Mouse (Mus musculus) gastrocnemius, postnatal 14 days (tissue): Measurements from ENCODE around the gene Olfr804. TPM values are rescaled to one million over a fixed set of nuclear protein-coding genes. Genes with fewer than 3 reads are reported as not detected.

Experiments
- DNase-seq: peaks from one replicate; pipeline ENCODE4 v3.0.0; 2021; ENCODE audit warnings: mixed read lengths
- intact Hi-C: fragments of 180-260 bp; cut with DNase I; formaldehyde crosslinking; loops from one replicate; pipeline ENCODE4 v1.15.1; 2025; ENCODE audit warnings: low total_unique reads
- long read RNA-seq, 2 experiments: library from polyadenylated mRNA; stranded (forward); transcript quantifications; one replicate each; pipeline ENCODE4 v2.0.0; 2021
- microRNA-seq, 2 experiments: library from miRNA; unstranded; fragments of <30 nt; microRNA quantifications; one replicate each; pipeline ENCODE4 v1.2.0; 2021
- total RNA-seq, 2 experiments: library from RNA; stranded (reverse); gene quantifications; 2 replicates each; pipeline ENCODE4 v1.2.3; 2021

Gene Olfr804
- total RNA-seq = not detected
- long read RNA-seq, experiment 1 = 0 reads
- long read RNA-seq, experiment 2 = 0 reads

DNA sequence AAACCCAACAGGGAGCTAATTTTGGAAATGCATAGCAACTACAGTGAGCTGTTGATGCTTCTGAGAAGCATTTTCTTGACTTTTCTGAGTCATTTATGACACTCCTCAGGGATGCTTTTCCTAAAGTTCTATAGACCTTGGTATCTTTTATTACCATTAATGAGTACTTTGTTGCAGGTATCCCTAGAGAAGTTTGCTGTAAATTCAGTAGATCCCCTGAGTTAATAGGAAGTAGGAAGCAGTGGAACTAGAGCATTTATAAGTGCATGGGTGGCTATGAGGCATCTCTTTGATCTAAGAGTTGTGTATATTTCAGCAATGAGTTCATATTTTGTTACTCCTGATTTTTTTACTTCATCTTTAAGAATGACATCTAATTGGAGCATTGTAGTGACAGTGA lies at the start of gene Olfr804:
Gene Olfr804 (plus strand): TSS at position 301 of the 400 bp plus-strand sequence.
- intact Hi-C loops = no loop called here
- no peak for DNase-seq

DNA sequence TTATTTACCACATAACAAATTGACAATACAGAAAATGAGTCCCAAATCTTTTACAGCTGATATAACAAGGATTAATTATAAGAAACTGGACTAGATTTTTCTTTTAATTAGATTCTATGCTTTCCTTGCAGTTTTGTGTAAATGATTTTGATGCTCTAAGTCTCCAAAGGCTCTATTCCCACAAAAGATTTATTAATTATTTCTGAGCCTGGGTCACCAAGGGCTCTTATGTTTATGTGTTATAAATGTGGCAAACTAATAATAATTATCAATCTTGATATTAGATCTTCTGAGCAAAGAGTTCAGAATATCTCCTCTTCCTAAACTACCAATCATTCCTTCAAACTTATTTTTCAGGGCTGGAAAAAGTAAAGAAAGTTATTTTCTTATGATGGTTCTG lies 45.6 kb upstream of the Olfr804 start, which contains the start of gene Olfr800:
Gene Olfr800 (plus strand): TSS at position 301 of the 400 bp plus-strand sequence.
- intact Hi-C loops = no loop called here
- DNase-seq = no peak

DNA sequence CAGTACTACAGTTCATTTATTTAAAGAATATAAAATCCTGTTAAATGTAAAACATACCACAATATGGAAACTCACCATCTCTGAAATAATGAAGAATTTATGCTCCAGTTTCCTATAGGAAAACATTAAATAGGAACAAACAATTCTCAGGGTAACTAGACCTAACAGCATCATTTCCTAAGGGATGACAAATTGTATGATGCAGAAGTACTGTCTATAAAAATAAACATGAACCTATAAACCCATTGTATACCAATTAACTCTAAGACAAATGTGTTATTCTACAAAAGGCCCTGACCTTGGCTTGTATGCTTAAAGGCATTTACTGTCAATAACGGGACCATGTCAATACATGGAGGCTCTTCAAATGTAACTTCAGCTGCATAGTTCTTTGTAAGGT lies 29.2 kb upstream of the Olfr804 start, which contains the start of gene Olfr801:
Gene Olfr801 (minus strand): TSS at position 101 of the 400 bp plus-strand sequence.
- intact Hi-C loops = no loop called here

GRCm38 (mm10) chr10:129688069-129688468 lies 14.9 kb upstream of the Olfr804 start, which contains the start of gene Olfr802:
Gene Olfr802, minus strand, starts transcription at chr10:129688169.
- intact Hi-C loops = no loop called here
- DNase-seq = no peak

More for the DNA sequence above, 29.2 kb upstream of the Olfr804 start, which contains the start of gene Olfr801:
- DNase-seq = no peak

- no peak for DNase-seq
- intact Hi-C loops = no loop called here
These were observed 8.8 kb upstream of the Olfr804 start, which contains the start of gene Olfr803 for GRCm38 (mm10) chr10:129694186-129694585. Gene Olfr803, minus strand, starts transcription at chr10:129694286.

DNA sequence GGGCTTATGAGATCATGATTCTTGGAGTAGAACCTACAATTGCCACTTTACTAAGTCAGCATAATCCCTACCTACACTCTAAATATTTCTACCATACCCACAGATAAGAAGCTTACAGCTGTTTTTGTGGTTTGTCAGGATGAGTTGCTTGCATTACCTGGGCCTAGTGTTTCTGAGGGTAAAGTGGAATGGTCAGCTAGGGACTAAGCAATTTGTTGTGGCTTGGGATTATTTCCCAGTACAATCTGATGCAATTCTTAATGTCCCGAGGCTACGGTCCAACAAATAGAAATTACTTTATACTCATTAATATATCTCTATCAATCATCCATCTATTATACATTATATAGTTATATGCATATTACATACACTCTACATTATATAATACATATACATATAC lies 26.3 kb downstream of the Olfr804 start, which contains the start of gene Olfr805:
Gene Olfr805 (minus strand): TSS at position 101 of the 400 bp plus-strand sequence.
- no peak for DNase-seq
- intact Hi-C loops = no loop called here

- no peak for DNase-seq
- intact Hi-C loops = no loop called here
These were observed 38.8 kb downstream of the Olfr804 start, which contains the start of gene Olfr806 for GRCm38 (mm10) chr10:129741821-129742220. Gene Olfr806, minus strand, starts transcription at chr10:129741921.

DNA sequence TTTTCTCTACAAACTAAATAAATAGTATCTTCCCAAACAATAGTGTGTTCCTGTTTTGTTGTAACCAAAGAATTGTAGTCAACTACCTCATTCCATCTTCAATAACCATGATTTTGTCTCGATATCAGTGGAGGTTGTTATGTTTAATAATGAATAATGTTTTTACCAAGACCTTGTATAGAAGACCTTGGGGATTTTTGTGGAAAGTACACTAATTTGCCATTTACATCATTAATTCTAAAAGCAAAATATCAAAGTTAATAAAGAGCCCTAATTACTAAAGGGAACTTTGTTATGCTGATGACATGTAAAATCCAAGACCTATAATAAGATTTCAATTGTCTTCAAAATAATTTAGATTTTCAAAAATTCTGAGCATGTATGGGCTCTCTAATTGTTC lies 54.7 kb downstream of the Olfr804 start, which contains the start of gene Olfr807:
Gene Olfr807 (minus strand): TSS at position 101 of the 400 bp plus-strand sequence.
- DNase-seq = no peak
- intact Hi-C loops = no loop called here

Small RNAs within 50 kb of the gene (microRNA-seq; reads per million reads assigned to microRNA genes)
- gene Gm24485 = 0 reads per million in 2 experiments

Other genes with a start within 250 kb of the Olfr804 start
- gene Olfr787, start 241.3 kb upstream of the Olfr804 start, total RNA-seq = not detected
- not detected for gene Olfr788, start 232.2 kb upstream of the Olfr804 start, total RNA-seq
- gene Olfr789, start 218.5 kb upstream of the Olfr804 start, total RNA-seq = not detected
- not detected for gene Olfr790, start 204.7 kb upstream of the Olfr804 start, total RNA-seq
- not detected for gene Olfr791, start 181.4 kb upstream of the Olfr804 start, total RNA-seq
- not detected for gene Olfr792, start 164.0 kb upstream of the Olfr804 start, total RNA-seq
- not detected for gene Olfr794, start 135.6 kb upstream of the Olfr804 start, total RNA-seq
- not detected for gene Olfr796, start 90.6 kb upstream of the Olfr804 start, total RNA-seq
- gene Olfr798, start 75.3 kb upstream of the Olfr804 start, total RNA-seq = not detected
- not detected for gene Olfr799, start 65.7 kb upstream of the Olfr804 start, total RNA-seq
- gene Olfr800, start 45.5 kb upstream of the Olfr804 start, total RNA-seq = not detected
- not detected for gene Olfr801, start 29.3 kb upstream of the Olfr804 start, total RNA-seq
- gene Olfr802, start 15.0 kb upstream of the Olfr804 start, total RNA-seq = not detected
- not detected for gene Olfr803, start 8.9 kb upstream of the Olfr804 start, total RNA-seq
- gene Olfr805, start 26.2 kb downstream of the Olfr804 start, total RNA-seq = not detected
- not detected for gene Olfr806, start 38.7 kb downstream of the Olfr804 start, total RNA-seq
- gene Olfr807, start 54.6 kb downstream of the Olfr804 start, total RNA-seq = not detected
- not detected for gene Olfr808, start 62.3 kb downstream of the Olfr804 start, total RNA-seq
- gene Olfr809, start 71.4 kb downstream of the Olfr804 start, total RNA-seq = not detected
- not detected for gene Olfr810, start 91.7 kb downstream of the Olfr804 start, total RNA-seq
- not detected for gene Olfr811, start 101.2 kb downstream of the Olfr804 start, total RNA-seq
- gene Olfr812, start 142.9 kb downstream of the Olfr804 start, total RNA-seq = not detected
- gene Olfr813, start 152.2 kb downstream of the Olfr804 start, total RNA-seq = not detected
- gene Olfr814, start 176.6 kb downstream of the Olfr804 start, total RNA-seq = not detected
- not detected for gene Olfr815, start 202.7 kb downstream of the Olfr804 start, total RNA-seq
- not detected for gene Olfr816, start 212.4 kb downstream of the Olfr804 start, total RNA-seq
- gene Olfr818, start 245.9 kb downstream of the Olfr804 start, total RNA-seq = not detected